Mouse (Mus musculus) lung, postnatal 0 days (tissue): ENCODE results near the gene Gm28048.

Source experiments
- CTCF ChIP-seq: IDR thresholded peaks from 2 replicates; pipeline ENCODE4 v1.5.1; 2016; ENCODE audit warnings: antibody characterized with exemption, mild to moderate bottlenecking
- EP300 ChIP-seq: IDR thresholded peaks from 2 replicates; pipeline ENCODE4 v1.6.1; 2016; ENCODE audit warnings: antibody characterized with exemption, mild to moderate bottlenecking, control low read depth

- TF ChIP-seq CTCF (no peak), EP300 (peak; percentile 48; the same call in 1 of the 2 replicates)
These were observed 181.9 kb downstream of the Gm28048 start for GRCm38 (mm10) chr11:22799987-22800424.
